Mouse (Mus musculus) NIH3T3 (cell line): Measurements from ENCODE around the gene Polr3e.

Source experiments
- DNase-seq: peaks from one replicate; pipeline ENCODE4 v3.0.0-alpha.2; 2012; ENCODE audit warnings: low read depth

Polr3e gene

GRCm38 (mm10) chr7:120917592-120918461 is at the start of gene Polr3e:
Gene Polr3e (plus strand): TSS chr7:120917744.
- peak; percentile 99 for DNase-seq

- DNase-seq: peak; percentile 57
These were observed 47.7 kb upstream of the Polr3e start for GRCm38 (mm10) chr7:120869883-120870282.

GRCm38 (mm10) chr7:120870431-120871008 is 47.0 kb upstream of the Polr3e start:
- no peak for DNase-seq

GRCm38 (mm10) chr7:120873083-120873482 is 44.5 kb upstream of the Polr3e start:
- DNase-seq: no peak

- DNase-seq: no peak
These were observed 43.5 kb upstream of the Polr3e start for GRCm38 (mm10) chr7:120874021-120874420.

GRCm38 (mm10) chr7:120874764-120875539 is 42.6 kb upstream of the Polr3e start:
- no peak for DNase-seq

GRCm38 (mm10) chr7:120875540-120876388 is 41.8 kb upstream of the Polr3e start:
- no peak for DNase-seq

- DNase-seq: no peak
These were observed 39.3 kb upstream of the Polr3e start for GRCm38 (mm10) chr7:120878271-120878670.

- DNase-seq: no peak
These were observed 37.6 kb upstream of the Polr3e start for GRCm38 (mm10) chr7:120879972-120880371.

- no peak for DNase-seq
These were observed 36.8 kb upstream of the Polr3e start for GRCm38 (mm10) chr7:120880770-120881169.

GRCm38 (mm10) chr7:120881451-120881850 is 36.1 kb upstream of the Polr3e start:
- no peak for DNase-seq

GRCm38 (mm10) chr7:120882674-120883073 is 34.9 kb upstream of the Polr3e start:
- DNase-seq: no peak

GRCm38 (mm10) chr7:120883523-120884290 is 33.8 kb upstream of the Polr3e start:
- DNase-seq: no peak

GRCm38 (mm10) chr7:120884746-120885145 is 32.8 kb upstream of the Polr3e start:
- DNase-seq: no peak

- DNase-seq: no peak
These were observed 24.4 kb upstream of the Polr3e start for GRCm38 (mm10) chr7:120893123-120893522.

- DNase-seq: no peak
These were observed 20.5 kb upstream of the Polr3e start for GRCm38 (mm10) chr7:120897054-120897453.

GRCm38 (mm10) chr7:120897711-120898335 is 19.7 kb upstream of the Polr3e start:
- DNase-seq: no peak

- no peak for DNase-seq
These were observed 17.4 kb upstream of the Polr3e start for GRCm38 (mm10) chr7:120900191-120900590.

GRCm38 (mm10) chr7:120901701-120902100 is 15.8 kb upstream of the Polr3e start:
- DNase-seq: no peak

- DNase-seq: no peak
These were observed 14.6 kb upstream of the Polr3e start for GRCm38 (mm10) chr7:120902931-120903330.
